Mouse (Mus musculus) brown adipose tissue, adult 24 weeks (tissue): ENCODE results near the gene Imp3. TPM values are rescaled to one million over a fixed set of nuclear protein-coding genes. Genes with fewer than 3 reads are reported as not detected.
A peak's percentile ranks its signal among the peaks of the same experiment; 100 is the strongest.
"Not testable (repeated sequence)": the region's sequence is repeated elsewhere in the genome, so short reads cannot be mapped to it uniquely, and the experiment has no call there.

Experiments used
- H3K27ac ChIP-seq: fragments of 200-500 bp; replicated peaks from 2 replicates; pipeline ENCODE4 v1.5.1; 2012; ENCODE audit warnings: low read depth, mild to moderate bottlenecking, low read length
- H3K4me1 ChIP-seq: fragments of 200-500 bp; 2 replicates; pipeline ENCODE4 v1.6.1; 2012; ENCODE audit warnings: low read length, mixed read lengths; ENCODE audit not compliant: control insufficient read depth, insufficient read depth, insufficient read length
- H3K4me3 ChIP-seq: fragments of 200-500 bp; 2 replicates; pipeline ENCODE4 v1.5.1; 2012; ENCODE audit warnings: low read depth, mild to moderate bottlenecking, low read length, moderate library complexity; ENCODE audit not compliant: insufficient read depth
- polyA plus RNA-seq: library from polyadenylated mRNA; stranded (reverse); fragments of >200 nt; gene quantifications from 2 replicates; pipeline ENCODE4 v1.2.4, GENCODE M21; 2012; ENCODE audit not compliant: missing spikeins, insufficient read depth, insufficient read length

Imp3 gene
- polyA plus RNA-seq, 1 experiment = 52.9 TPM

- H3K4me3 ChIP-seq = peak within 1 kb of the TSS; percentile 72
- H3K27ac ChIP-seq = peak within 1 kb of the TSS; percentile 86
- H3K4me1 ChIP-seq = peaks cover 29% of the 10 kb centered on the region
These were observed 9.0 kb upstream of the Imp3 start, which contains the start of gene Snx33 for GRCm38 (mm10) chr9:56928041-56928811. Snx33 (minus strand) TSS chr9:56928371.

- peaks cover 19% of the 10 kb centered on the region; the same call in 1 of the 2 replicates for H3K4me1 ChIP-seq
- no peak overlapping the region for H3K27ac ChIP-seq
- no peak overlapping the region for H3K4me3 ChIP-seq
These were observed 7.8 kb upstream of the Imp3 start for GRCm38 (mm10) chr9:56929496-56929895.

GRCm38 (mm10) chr9:56930556-56930955 lies 6.7 kb upstream of the Imp3 start:
- H3K27ac ChIP-seq = no peak overlapping the region

GRCm38 (mm10) chr9:56936861-56937222 lies 433 bp upstream of the Imp3 start:
- H3K4me1 ChIP-seq = no peaks in the 10 kb centered on the region
- H3K4me3 ChIP-seq = peak overlapping the region; percentile 41
- H3K27ac ChIP-seq = 0 out of 2 replicates have a peak overlapping the region, but pooled peaks have one; percentile 4

More at GRCm38 (mm10) chr9:56930556-56930955, 6.7 kb upstream of the Imp3 start:
- Histone ChIP-seq H3K4me1 (peaks cover 13% of the 10 kb centered on the region; the same call in 1 of the 2 replicates), H3K4me3 (no peak overlapping the region)

GRCm38 (mm10) chr9:56938374-56938773 lies 1.1 kb downstream of the Imp3 start:
- Histone ChIP-seq H3K4me3 (peak overlapping the region; percentile 91), H3K27ac (peak overlapping the region; percentile 90)

GRCm38 (mm10) chr9:56947481-56947880 lies 10.2 kb downstream of the Imp3 start:
- not testable (repeated sequence) for H3K27ac ChIP-seq, H3K4me1 ChIP-seq, H3K4me3 ChIP-seq

More at GRCm38 (mm10) chr9:56938374-56938773, 1.1 kb downstream of the Imp3 start:
- H3K4me1 ChIP-seq = no peaks in the 10 kb centered on the region

GRCm38 (mm10) chr9:56948699-56949098 lies 11.4 kb downstream of the Imp3 start:
- H3K4me1 ChIP-seq, H3K27ac ChIP-seq: not testable (repeated sequence)

GRCm38 (mm10) chr9:56949767-56950166 lies 12.5 kb downstream of the Imp3 start:
- no peaks in the 10 kb centered on the region for H3K4me1 ChIP-seq
- no peak overlapping the region for H3K27ac ChIP-seq
- peak overlapping the region; percentile 12 for H3K4me3 ChIP-seq

More at GRCm38 (mm10) chr9:56948699-56949098, 11.4 kb downstream of the Imp3 start:
- H3K4me3 ChIP-seq = not testable (repeated sequence)

- Histone ChIP-seq H3K4me3 (peak within 1 kb of the TSS; percentile 91), H3K4me1 (no peaks in the 10 kb centered on the region), H3K27ac (peak within 1 kb of the TSS; percentile 93)
These were observed 13.4 kb downstream of the Imp3 start, which contains the start of gene Snupn for GRCm38 (mm10) chr9:56950414-56951400. Snupn (plus strand) TSS chr9:56950878.

GRCm38 (mm10) chr9:56953562-56953961 lies 16.3 kb downstream of the Imp3 start:
- no peak overlapping the region for H3K4me3 ChIP-seq
- no peak overlapping the region for H3K27ac ChIP-seq
- no peaks in the 10 kb centered on the region for H3K4me1 ChIP-seq

GRCm38 (mm10) chr9:56956966-56957675 lies 19.8 kb downstream of the Imp3 start:
- H3K27ac ChIP-seq = no peak overlapping the region
- no peaks in the 10 kb centered on the region for H3K4me1 ChIP-seq
- no peak overlapping the region for H3K4me3 ChIP-seq

- H3K4me1 ChIP-seq = no peaks in the 10 kb centered on the region
- H3K4me3 ChIP-seq = no peak overlapping the region
- H3K27ac ChIP-seq = no peak overlapping the region
These were observed 21.4 kb downstream of the Imp3 start for GRCm38 (mm10) chr9:56958689-56959088.

GRCm38 (mm10) chr9:56961591-56961990 lies 24.3 kb downstream of the Imp3 start:
- no peak overlapping the region for H3K27ac ChIP-seq
- no peak overlapping the region for H3K4me3 ChIP-seq
- no peaks in the 10 kb centered on the region for H3K4me1 ChIP-seq

GRCm38 (mm10) chr9:56970158-56970557 lies 32.9 kb downstream of the Imp3 start:
- H3K27ac ChIP-seq = no peak overlapping the region

More at GRCm38 (mm10) chr9:56970158-56970557, 32.9 kb downstream of the Imp3 start:
- Histone ChIP-seq H3K4me3 (no peak overlapping the region), H3K4me1 (no peaks in the 10 kb centered on the region)
